ENCODE assay signal across 21 mouse cellular contexts in genomic region chr13:114376511-114376910, GRCm38 (mm10).
"Had no signal": no experiment of that assay in that cellular context is flagged by ENCODE, and none has a peak within 500 bp of the region (broad histone marks: within the 10 kb centered on the region; RNA-seq: fewer than 3 reads in every experiment).

No protein-coding gene starts in this region.

- DNase-seq: cerebellum, adult 2 months; cerebellum, adult 8-10 months; cerebellum, adult 9-10 months; cerebellum, adult 9-11 months; cerebellum, postnatal 10 days; cerebellum, postnatal 14 days; cerebellum, postnatal 25 days; cerebellum, postnatal 36 days; embryo, embryonic 11 days; forebrain, postnatal 0 days; gastrocnemius, adult 2 months; gastrocnemius, postnatal 10 days; gastrocnemius, postnatal 14 days; gastrocnemius, postnatal 36 days; heart, adult 11 months; heart, adult 18-20 months; heart, adult 2 months had no signal

- ATAC-seq: forebrain, embryonic 13.5 days; forebrain, embryonic 14.5 days; forebrain, embryonic 15.5 days; forebrain, embryonic 16.5 days; forebrain, postnatal 0 days had no signal
